Mouse (Mus musculus): ENCODE results near the gene Epo.

- TF ChIP-seq MAX (IDR thresholded peaks at IDR 0.05) (no peak), CTCF (IDR thresholded peaks at IDR 0.05; ENCODE audit: control insufficient read depth, insufficient read depth, insufficient read length) (no peak), MYOG (IDR thresholded peaks at IDR 0.05; ENCODE audit: control insufficient read depth, extremely low read depth, insufficient read length) (no peak), MYOD1 (IDR thresholded peaks at IDR 0.05; ENCODE audit: control insufficient read depth, insufficient read length, low read depth) (no peak), USF1 (IDR thresholded peaks at IDR 0.05; ENCODE audit: low read depth) (no peak), FOSL1 (IDR thresholded peaks at IDR 0.05; ENCODE audit: insufficient read depth, low read length, poor library complexity, severe bottlenecking) (no peak), CEBPB (IDR thresholded peaks at IDR 0.05; ENCODE audit: low read depth) (no peak)
Observed at GRCm38 (mm10) chr5:137565744-137566143, 32.7 kb upstream of the Epo start.

All from C2C12 (cell line).